Mouse (Mus musculus): ENCODE measurements around the gene Bzw1. TPM values are rescaled to one million over a fixed set of nuclear protein-coding genes. Genes with fewer than 3 reads are reported as not detected.

The Bzw1 gene
- polyA plus RNA-seq (2012; rRNA removed), result 92.7 and 99.2 TPM in 2 replicates

GRCm38 (mm10) chr1:58392652-58393283 is at the start of gene Bzw1:
Gene Bzw1, plus strand, starts transcription at chr1:58392898.
- TF ChIP-seq POLR2A (IDR thresholded peaks at IDR 0.05; ENCODE audit: control insufficient read depth, low read depth, low read length), result peak; percentile 55
- no peak for TF ChIP-seq CTCF (IDR thresholded peaks at IDR 0.05; ENCODE audit: control insufficient read depth, insufficient read depth, insufficient replicate concordance, low read depth, low read length)
- H3K36me3 ChIP-seq (ENCODE audit: control insufficient read depth, insufficient read depth, low read length), result no peaks in the 10 kb centered on the region
- H3K4me1 ChIP-seq (ENCODE audit: control insufficient read depth, insufficient read depth, low read length), result peaks cover 2% of the 10 kb centered on the region
- peak within 1 kb of the TSS; percentile 98 for H3K27ac ChIP-seq (ENCODE audit: control insufficient read depth, insufficient read depth, low read depth, low read length)
- H3K27me3 ChIP-seq (ENCODE audit: control insufficient read depth, insufficient read depth, low read length), result no peaks in the 10 kb centered on the region
- H3K4me3 ChIP-seq (ENCODE audit: control insufficient read depth, low read depth, low read length), result peak within 1 kb of the TSS; percentile 93

- Histone ChIP-seq H3K4me1 (ENCODE audit: control insufficient read depth, insufficient read depth, low read length) (no peaks in the 10 kb centered on the region), H3K27ac (ENCODE audit: control insufficient read depth, insufficient read depth, low read depth, low read length) (no peak overlapping the region), H3K27me3 (ENCODE audit: control insufficient read depth, insufficient read depth, low read length) (no peaks in the 10 kb centered on the region), H3K4me3 (ENCODE audit: control insufficient read depth, low read depth, low read length) (no peak overlapping the region), H3K36me3 (ENCODE audit: control insufficient read depth, insufficient read depth, low read length) (no peaks in the 10 kb centered on the region)
- TF ChIP-seq POLR2A (IDR thresholded peaks at IDR 0.05; ENCODE audit: control insufficient read depth, low read depth, low read length), result no peak
Measured at GRCm38 (mm10) chr1:58343861-58344260, 48.8 kb upstream of the Bzw1 start.

GRCm38 (mm10) chr1:58344570-58344969 is 48.1 kb upstream of the Bzw1 start:
- no peaks in the 10 kb centered on the region for H3K36me3 ChIP-seq (ENCODE audit: control insufficient read depth, insufficient read depth, low read length)
- no peak for TF ChIP-seq CTCF (IDR thresholded peaks at IDR 0.05; ENCODE audit: control insufficient read depth, insufficient read depth, insufficient replicate concordance, low read depth, low read length)
- no peak for TF ChIP-seq POLR2A (IDR thresholded peaks at IDR 0.05; ENCODE audit: control insufficient read depth, low read depth, low read length)
- no peak overlapping the region for H3K4me3 ChIP-seq (ENCODE audit: control insufficient read depth, low read depth, low read length)
- no peaks in the 10 kb centered on the region for H3K4me1 ChIP-seq (ENCODE audit: control insufficient read depth, insufficient read depth, low read length)
- H3K27ac ChIP-seq (ENCODE audit: control insufficient read depth, insufficient read depth, low read depth, low read length), result no peak overlapping the region
- no peaks in the 10 kb centered on the region for H3K27me3 ChIP-seq (ENCODE audit: control insufficient read depth, insufficient read depth, low read length)

GRCm38 (mm10) chr1:58346159-58346558 is 46.5 kb upstream of the Bzw1 start:
- TF ChIP-seq CTCF (IDR thresholded peaks at IDR 0.05; ENCODE audit: control insufficient read depth, insufficient read depth, insufficient replicate concordance, low read depth, low read length) (no peak), POLR2A (IDR thresholded peaks at IDR 0.05; ENCODE audit: control insufficient read depth, low read depth, low read length) (no peak)
- H3K27me3 ChIP-seq (ENCODE audit: control insufficient read depth, insufficient read depth, low read length), result no peaks in the 10 kb centered on the region
- no peaks in the 10 kb centered on the region for H3K4me1 ChIP-seq (ENCODE audit: control insufficient read depth, insufficient read depth, low read length)
- no peak overlapping the region for H3K4me3 ChIP-seq (ENCODE audit: control insufficient read depth, low read depth, low read length)
- H3K36me3 ChIP-seq (ENCODE audit: control insufficient read depth, insufficient read depth, low read length), result no peaks in the 10 kb centered on the region
- H3K27ac ChIP-seq (ENCODE audit: control insufficient read depth, insufficient read depth, low read depth, low read length), result no peak overlapping the region

- TF ChIP-seq CTCF (IDR thresholded peaks at IDR 0.05; ENCODE audit: control insufficient read depth, insufficient read depth, insufficient replicate concordance, low read depth, low read length), result no peak
- TF ChIP-seq POLR2A (IDR thresholded peaks at IDR 0.05; ENCODE audit: control insufficient read depth, low read depth, low read length), result no peak
Measured at GRCm38 (mm10) chr1:58348712-58349111, 44.0 kb upstream of the Bzw1 start.

GRCm38 (mm10) chr1:58353238-58353893 is 39.3 kb upstream of the Bzw1 start:
- H3K4me1 ChIP-seq (ENCODE audit: control insufficient read depth, insufficient read depth, low read length), result no peaks in the 10 kb centered on the region
- H3K36me3 ChIP-seq (ENCODE audit: control insufficient read depth, insufficient read depth, low read length), result no peaks in the 10 kb centered on the region
- no peak for TF ChIP-seq CTCF (IDR thresholded peaks at IDR 0.05; ENCODE audit: control insufficient read depth, insufficient read depth, insufficient replicate concordance, low read depth, low read length)
- no peak for TF ChIP-seq POLR2A (IDR thresholded peaks at IDR 0.05; ENCODE audit: control insufficient read depth, low read depth, low read length)
- no peak overlapping the region for H3K27ac ChIP-seq (ENCODE audit: control insufficient read depth, insufficient read depth, low read depth, low read length)
- H3K4me3 ChIP-seq (ENCODE audit: control insufficient read depth, low read depth, low read length), result no peak overlapping the region
- H3K27me3 ChIP-seq (ENCODE audit: control insufficient read depth, insufficient read depth, low read length), result no peaks in the 10 kb centered on the region

More at GRCm38 (mm10) chr1:58348712-58349111, 44.0 kb upstream of the Bzw1 start:
- H3K4me3 ChIP-seq (ENCODE audit: control insufficient read depth, low read depth, low read length), result no peak overlapping the region
- no peaks in the 10 kb centered on the region for H3K4me1 ChIP-seq (ENCODE audit: control insufficient read depth, insufficient read depth, low read length)
- no peaks in the 10 kb centered on the region for H3K27me3 ChIP-seq (ENCODE audit: control insufficient read depth, insufficient read depth, low read length)
- no peaks in the 10 kb centered on the region for H3K36me3 ChIP-seq (ENCODE audit: control insufficient read depth, insufficient read depth, low read length)
- H3K27ac ChIP-seq (ENCODE audit: control insufficient read depth, insufficient read depth, low read depth, low read length), result no peak overlapping the region

- Histone ChIP-seq H3K4me3 (ENCODE audit: control insufficient read depth, low read depth, low read length) (no peak overlapping the region), H3K4me1 (ENCODE audit: control insufficient read depth, insufficient read depth, low read length) (no peaks in the 10 kb centered on the region), H3K27me3 (ENCODE audit: control insufficient read depth, insufficient read depth, low read length) (no peaks in the 10 kb centered on the region), H3K27ac (ENCODE audit: control insufficient read depth, insufficient read depth, low read depth, low read length) (no peak overlapping the region), H3K36me3 (ENCODE audit: control insufficient read depth, insufficient read depth, low read length) (no peaks in the 10 kb centered on the region)
- TF ChIP-seq CTCF (IDR thresholded peaks at IDR 0.05; ENCODE audit: control insufficient read depth, insufficient read depth, insufficient replicate concordance, low read depth, low read length) (no peak), POLR2A (IDR thresholded peaks at IDR 0.05; ENCODE audit: control insufficient read depth, low read depth, low read length) (no peak)
Measured at GRCm38 (mm10) chr1:58358958-58359901, 33.5 kb upstream of the Bzw1 start.
